Mouse (Mus musculus) CD8-positive naive resting alpha-beta T cell, adult 2 months (primary cell): ENCODE measurements at regions not wholly inside any gene's neighbourhood (a gene's known extent, or its start where the extent isn't known, plus 50 kb on each side); places are given as distances from the start of the nearest gene placed in this dataset.

Experiments used
- DNase-seq, 2 experiments: peaks; one replicate each; pipeline ENCODE4 v3.0.0; 2022; ENCODE audit warnings: low read depth in 2 of 2, low spot score in 2 of 2

DNA sequence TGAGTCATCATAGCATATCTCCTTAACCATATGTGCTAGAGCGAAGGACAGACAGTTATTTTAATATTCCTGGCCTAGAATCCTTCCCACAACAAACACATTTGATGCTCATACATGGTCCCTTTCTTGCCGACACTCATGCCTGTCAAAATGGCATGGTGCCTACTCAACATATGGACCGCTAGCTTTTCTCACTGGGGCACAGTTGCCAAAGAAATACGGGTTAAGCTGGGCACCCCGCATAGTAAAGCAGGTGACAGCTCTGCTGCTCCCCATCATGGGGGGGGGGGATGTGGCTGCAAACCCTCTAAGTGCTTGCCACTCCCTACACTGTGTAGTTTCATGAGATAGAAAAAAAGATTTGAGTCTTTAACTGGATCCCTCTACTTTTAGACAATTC is 90.7 kb upstream of the Galnt5 start:
- no peak for DNase-seq

DNA sequence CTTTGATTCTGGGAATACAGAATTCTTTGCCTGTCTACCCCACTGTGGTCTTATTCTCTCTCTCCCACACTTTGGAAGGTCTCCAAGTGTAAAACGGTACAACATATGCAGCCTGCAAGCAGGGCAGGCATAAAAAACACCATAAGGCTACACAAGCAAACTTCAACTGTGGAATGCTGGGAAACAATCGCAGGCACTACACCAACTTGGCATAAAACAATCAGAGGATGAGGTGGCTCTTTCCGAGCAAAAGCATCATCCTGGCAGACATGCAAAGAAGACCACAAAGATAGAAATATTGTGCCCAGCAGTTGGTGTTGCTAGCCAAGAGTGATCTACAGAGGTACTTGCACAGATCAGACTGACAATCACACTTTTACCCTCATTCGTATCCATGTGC is 88.0 kb upstream of the Galnt5 start:
- DNase-seq = no peak

DNA sequence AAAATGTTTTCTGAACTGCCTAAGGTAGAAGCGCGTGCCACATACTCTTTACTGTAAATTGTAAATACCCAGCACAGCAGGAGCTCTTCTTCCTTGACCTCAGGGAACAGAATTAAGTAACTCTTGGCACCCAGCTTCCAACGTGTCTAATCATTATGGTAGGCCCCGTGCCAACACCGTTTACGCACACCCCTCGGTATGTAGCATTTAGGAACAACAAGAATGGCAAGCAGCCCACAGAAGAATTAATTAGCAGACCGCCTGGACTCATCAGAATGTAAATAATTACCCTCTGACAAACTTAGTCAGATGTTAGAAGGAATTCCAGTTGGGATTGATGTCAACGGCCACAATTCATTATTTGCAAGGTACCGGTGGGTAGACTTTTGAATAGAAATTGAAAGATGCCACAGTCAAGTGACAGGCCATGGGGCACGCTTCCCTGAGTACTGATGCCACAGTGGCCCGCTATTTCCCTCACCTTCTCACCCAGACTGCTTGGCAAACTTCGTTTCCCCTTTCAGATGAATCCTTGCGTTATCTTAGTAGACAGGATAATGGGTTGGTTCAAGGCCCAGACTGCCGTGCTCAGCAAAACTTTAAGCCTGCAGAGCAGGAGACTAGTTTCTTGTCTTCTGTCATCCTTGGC is 81.2 kb upstream of the Galnt5 start:
- DNase-seq = no peak

DNA sequence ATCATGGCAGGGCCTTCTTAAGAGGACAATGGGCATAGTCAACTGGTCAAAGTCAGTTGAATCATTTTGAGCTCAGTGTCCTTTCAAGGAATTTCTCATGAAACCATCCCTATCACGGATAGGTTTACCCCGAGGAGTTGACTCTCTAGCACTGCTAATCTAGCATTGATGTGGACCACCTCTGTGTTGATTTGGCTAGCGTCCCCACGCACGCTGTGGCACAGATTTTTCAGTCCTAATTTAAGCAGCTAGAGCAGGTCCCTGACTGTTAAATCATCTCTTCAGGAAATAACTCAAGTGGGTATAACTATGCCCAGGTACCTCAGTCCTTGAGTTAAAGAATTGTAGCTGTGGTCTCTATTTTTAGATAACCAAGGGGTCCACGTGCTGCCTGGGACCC is 80.0 kb upstream of the Galnt5 start:
- no peak for DNase-seq

DNA sequence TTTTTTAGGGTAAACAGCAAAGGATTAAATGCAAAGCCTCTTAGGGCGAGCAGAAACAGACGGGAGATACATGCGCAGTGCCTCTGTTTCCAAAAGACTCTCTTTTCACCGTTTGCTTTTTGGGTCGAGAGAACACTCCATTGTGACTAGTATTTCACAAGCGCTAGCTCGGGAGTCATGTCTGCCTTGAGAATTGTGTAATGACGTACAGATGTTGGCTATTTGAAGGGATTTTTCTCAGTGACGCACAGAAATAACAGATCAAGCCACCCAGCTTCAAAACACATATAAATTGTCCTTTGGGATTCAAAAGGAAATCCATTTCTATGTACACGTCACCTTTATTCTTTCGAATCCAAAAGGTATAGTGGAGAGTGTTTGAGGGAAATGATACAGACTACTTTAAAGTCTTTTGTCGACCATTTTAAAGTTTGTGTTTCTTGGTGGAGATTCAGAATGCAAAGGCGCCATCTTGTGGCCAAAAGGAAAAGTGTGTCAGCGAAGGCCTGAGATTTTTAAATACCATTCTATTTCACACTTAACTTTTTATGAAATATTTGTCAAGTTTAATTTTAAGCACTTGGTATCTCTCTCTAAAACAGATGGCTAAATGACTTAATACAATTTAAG is 78.5 kb upstream of the Galnt5 start:
- peak; percentile 12 to 45 for DNase-seq

DNA sequence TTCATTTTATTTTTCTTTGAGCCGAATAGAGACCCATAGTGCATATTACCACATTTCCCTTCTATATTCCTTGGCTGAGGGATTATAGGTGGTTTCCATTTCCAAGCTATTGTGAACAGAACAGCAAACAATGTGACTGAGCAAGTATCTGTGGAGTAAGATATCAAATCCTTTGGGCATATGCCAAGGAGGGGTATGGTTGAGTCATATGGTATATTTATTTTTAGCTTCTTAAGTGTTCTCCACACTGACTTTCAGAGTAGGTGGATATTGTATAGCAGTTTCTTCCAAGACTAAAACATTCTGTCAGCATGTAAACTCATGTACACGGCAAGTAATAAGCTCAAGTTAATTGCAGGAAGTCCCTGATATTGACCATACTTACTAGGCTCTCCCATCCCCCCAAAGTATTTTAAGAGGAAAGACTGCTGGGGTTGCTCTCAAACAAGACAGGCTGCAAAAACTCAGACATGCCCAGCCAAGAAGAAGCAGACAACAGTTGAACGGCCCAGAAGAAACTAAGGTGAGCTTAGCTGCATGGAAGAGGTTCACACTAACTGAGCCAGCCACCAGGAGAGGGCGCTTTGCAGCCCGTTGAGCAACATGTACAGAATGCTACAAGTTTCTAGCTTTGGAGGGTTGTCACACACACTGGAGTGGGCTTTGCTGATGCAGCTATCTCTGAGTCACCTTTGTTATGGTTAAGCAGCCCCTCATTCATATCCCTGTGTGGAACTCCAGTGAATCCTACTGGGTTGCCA is 63.4 kb upstream of the Galnt5 start:
- DNase-seq = no peak
